Mouse (Mus musculus): ENCODE measurements around the gene Hhip.
A peak's percentile ranks its signal among the peaks of the same experiment; 100 is the strongest.
"Not testable (repeated sequence)": the region's sequence is repeated elsewhere in the genome, so short reads cannot be mapped to it uniquely, and the experiment has no call there.

The Hhip gene

GRCm38 (mm10) chr8:79993507-79993906 is 64.3 kb downstream of the Hhip start:
- DNase-seq (ENCODE audit: low read depth, low spot score), result no peak

DNA sequence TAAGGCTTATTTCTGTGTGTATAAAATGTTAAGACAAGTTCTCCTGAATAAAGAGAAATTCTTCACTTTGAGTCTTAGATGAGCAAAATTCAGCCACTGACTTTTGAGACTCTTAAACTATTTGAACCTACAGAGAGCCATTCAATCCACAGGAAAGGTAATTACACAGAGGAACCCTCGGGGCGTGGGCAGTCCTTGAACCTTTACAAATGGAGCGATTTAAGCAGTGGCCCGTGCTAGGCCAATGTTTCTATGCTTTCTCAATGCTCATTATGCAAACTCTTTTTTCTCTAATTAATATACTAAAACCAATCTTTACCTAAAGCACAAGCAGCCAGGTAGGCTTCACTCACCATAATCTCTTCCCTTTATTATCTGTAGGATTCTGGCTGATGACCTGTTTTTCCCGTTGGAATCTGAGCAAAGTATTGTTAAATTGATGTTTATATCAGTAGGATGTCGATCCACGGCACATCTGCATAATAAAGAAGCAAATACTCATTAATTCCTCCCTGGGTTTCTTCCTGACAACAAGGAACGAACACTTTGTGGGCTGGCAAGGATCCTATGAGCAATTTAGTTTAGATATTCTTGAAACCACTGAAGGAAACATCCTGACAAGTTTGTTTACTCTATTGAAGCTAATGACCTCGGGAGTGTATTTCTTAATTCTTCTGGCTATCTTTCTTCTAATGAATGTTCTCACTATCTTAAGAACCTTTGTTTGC is 65.5 kb downstream of the Hhip start:
- no peak for DNase-seq (ENCODE audit: low read depth, low spot score)

- not testable (repeated sequence) for DNase-seq (ENCODE audit: low read depth, low spot score)
Observed at GRCm38 (mm10) chr8:79991420-79991819, 66.4 kb downstream of the Hhip start.

- DNase-seq (ENCODE audit: low read depth, low spot score), result no peak
Observed at GRCm38 (mm10) chr8:79984946-79985345, 72.9 kb downstream of the Hhip start.

DNA sequence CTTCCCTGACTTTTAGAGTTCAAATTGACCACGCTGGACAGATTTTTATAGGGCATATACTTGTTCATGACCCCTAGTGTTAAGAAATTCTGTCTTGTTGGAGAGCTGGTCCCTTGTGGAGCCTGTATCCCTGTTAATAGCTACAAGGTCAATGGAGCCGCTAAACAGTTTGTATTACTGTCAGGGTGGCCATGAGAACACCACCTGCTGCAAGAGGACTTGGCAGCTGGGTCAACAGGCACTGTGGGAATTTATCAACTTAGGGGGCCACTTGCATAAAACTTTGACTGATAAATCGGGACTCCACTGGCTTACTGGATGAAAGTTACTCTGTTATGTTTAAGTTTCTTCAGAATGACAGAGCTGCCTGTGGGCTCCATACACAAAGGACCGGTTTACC is 75.7 kb downstream of the Hhip start:
- no peak for DNase-seq (ENCODE audit: low read depth, low spot score)

- DNase-seq (ENCODE audit: low read depth, low spot score), result no peak
Observed at GRCm38 (mm10) chr8:79966159-79966558, 91.6 kb downstream of the Hhip start.

DNA sequence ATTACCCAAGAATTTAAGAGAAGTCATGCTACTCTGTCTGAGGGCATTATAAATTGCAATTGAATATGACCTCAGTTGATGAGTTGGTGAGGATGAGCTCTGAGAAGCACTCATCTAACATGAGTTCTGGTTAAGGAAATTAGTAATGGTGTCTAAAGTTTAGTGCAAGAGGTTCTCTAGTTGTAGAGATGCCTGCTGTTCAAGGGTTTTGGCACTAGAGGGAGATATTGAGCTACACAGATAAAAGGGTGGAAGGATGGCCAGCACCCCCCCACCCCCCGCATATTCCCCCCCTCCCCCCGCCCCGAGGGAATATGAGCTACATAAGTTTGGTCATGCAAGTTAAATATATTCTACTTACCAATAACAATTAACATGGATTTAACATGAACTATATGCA is 104.9 kb downstream of the Hhip start:
- DNase-seq (ENCODE audit: low read depth, low spot score), result peak; percentile 47

- DNase-seq (ENCODE audit: low read depth, low spot score), result no peak
Observed at GRCm38 (mm10) chr8:79950376-79950775, 107.4 kb downstream of the Hhip start.

DNA sequence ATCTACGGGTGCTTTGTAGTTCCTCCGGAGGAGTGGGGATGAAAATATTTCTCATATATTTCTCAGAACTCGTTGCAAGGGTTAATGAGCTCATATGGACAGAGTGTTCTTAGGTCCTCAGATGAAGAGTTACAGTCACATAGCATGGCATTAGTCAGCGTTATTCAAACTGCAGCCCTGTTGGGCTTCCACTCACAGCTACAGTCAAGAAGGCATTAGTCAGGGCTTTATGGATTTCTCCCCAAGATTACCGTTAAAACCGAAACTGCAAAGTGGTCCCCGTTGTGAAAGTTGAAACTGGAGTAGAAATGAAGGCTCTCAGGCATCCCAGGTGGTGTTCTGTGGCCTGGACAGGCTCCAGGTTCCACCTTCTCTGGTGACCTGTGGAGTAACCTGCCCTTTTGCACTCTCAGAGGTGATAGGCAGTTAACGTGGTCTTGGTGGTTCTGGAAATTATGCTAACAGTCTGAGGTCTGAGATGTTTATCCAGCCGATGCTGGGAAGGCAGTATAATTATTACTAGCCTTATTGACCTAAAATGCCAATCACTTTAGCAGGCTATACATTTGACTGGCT is 112.2 kb downstream of the Hhip start:
- no peak for DNase-seq (ENCODE audit: low read depth, low spot score)

- DNase-seq (ENCODE audit: low read depth, low spot score), result no peak
Observed at GRCm38 (mm10) chr8:79941070-79941469, 116.7 kb downstream of the Hhip start.

DNA sequence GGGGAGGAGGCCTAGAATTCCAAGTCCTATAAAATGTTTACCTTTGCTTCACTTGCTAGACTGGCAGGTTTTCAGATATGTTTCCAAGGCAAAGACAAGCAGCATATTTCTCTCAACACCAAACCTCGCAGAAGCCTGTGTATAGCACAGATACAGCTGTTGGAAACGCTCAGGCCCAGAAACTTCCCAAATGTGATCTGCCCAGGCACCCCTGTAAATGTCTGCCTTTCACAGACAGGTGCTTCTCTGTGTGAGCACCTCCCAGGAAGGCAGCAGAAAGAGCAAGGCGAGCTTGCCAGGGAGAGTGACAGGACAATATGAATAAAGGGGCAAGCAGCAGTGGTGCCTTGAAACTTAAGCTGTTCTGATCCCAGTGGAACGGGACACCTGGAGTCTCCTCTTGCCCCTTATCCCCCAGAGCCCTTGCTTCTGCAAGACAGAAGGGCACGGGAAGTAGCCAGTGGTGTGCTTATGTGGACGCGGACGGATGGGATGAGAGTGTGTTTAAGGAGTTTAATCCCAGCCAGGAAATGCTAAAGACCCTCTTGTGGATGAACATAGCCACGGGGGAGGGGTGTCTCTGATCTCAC is 120.9 kb downstream of the Hhip start:
- no peak for DNase-seq (ENCODE audit: low read depth, low spot score)

DNA sequence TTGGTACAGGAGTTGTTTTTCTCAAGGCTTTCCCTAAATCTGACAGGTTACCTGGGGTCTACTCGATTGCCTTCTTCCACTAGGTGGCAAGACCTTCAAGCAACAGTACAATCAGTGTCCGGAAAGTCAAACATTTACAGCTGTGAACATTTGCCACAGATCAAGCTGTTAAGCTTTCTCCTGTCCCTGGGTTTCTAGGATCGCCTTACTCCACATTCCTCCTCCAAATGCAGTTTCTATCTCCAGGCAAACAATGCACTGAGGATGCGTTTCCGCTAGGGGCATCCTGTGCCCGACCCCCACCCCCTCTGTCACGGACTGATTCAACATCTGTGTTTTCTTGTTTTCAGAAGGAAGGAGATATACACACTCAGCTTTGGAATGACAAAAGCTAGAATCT is 122.0 kb downstream of the Hhip start:
- peak; percentile 76 for DNase-seq (ENCODE audit: low read depth, low spot score)

GRCm38 (mm10) chr8:79929202-79929601 is 128.6 kb downstream of the Hhip start:
- no peak for DNase-seq (ENCODE audit: low read depth, low spot score)

DNA sequence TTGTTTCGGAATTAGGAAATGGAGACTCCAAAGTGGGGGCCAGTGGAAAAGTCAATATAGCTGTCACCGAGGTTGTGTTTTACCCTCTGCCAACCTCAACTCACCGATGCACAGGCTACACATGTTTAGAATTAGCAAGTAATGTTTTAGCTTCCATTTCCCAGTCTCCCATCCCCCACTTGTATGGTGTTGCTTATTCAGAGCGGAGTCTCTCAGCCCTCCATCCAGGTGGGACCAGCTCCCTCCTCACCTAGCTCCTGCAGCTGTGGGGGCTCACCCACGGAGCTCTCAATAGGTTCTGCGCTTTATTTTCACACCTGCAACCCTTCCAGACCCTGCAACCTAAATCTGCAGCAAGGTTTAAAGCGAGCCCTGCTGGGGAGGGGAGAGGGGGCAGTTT is 140.6 kb downstream of the Hhip start:
- DNase-seq (ENCODE audit: low read depth, low spot score), result no peak

Data from R1 (cell line).